Mouse (Mus musculus): ENCODE measurements around the gene Cmc1. TPM values are rescaled to one million over a fixed set of nuclear protein-coding genes. Genes with fewer than 3 reads are reported as not detected.

The Cmc1 gene
- polyA plus RNA-seq, 1 experiment, result 32.7 TPM

DNA sequence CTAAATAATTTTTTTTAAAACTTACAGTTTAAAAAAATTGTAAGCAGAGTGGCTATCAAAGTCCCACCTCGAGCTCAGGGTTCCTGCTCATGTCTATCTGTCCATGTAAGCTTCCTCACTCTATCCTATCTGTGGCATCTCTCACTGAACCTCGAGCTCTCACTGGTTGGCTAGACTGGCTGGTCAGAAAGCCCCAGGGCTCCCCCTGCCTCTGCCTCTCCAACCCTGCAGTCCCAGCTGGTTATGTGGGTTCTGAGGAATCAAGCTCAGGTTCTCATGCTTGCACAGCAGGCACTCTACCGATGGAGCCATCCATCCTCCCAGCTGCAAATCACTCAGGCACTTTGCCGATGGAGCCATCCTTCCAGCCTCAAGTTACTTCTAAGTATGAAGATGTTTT lies 120.5 kb downstream of the Cmc1 start:
- no peaks in the 10 kb centered on the region for H3K36me3 ChIP-seq (ENCODE audit: control insufficient read depth, insufficient read depth)
- H3K4me2 ChIP-seq (ENCODE audit: low read depth), result no peak overlapping the region
- no peak overlapping the region for H3K4me3 ChIP-seq
- H3K27me3 ChIP-seq (ENCODE audit: control insufficient read depth, insufficient read depth, insufficient read length), result no peaks in the 10 kb centered on the region
- no peaks in the 10 kb centered on the region for H3K79me2 ChIP-seq (ENCODE audit: control insufficient read depth, insufficient read depth)
- H3ac ChIP-seq (ENCODE audit: control insufficient read depth, insufficient read length), result no peak overlapping the region
- TF ChIP-seq MAX (IDR thresholded peaks at IDR 0.05; ENCODE audit: low read depth) (no peak), POLR2A (IDR thresholded peaks at IDR 0.05; ENCODE audit: insufficient read length, low read depth) (no peak), REST (IDR thresholded peaks at IDR 0.05; ENCODE audit: insufficient read depth, insufficient read length) (no peak), SRF (IDR thresholded peaks at IDR 0.05; ENCODE audit: control insufficient read depth, insufficient read length, low read depth) (no peak), MYOG (IDR thresholded peaks at IDR 0.05; ENCODE audit: control insufficient read depth in 1 of 3, insufficient read depth in 1 of 3, insufficient read length in 2 of 3, low read depth in 2 of 3) (no peak), MYOD1 (IDR thresholded peaks at IDR 0.05; ENCODE audit: control insufficient read depth in 1 of 3, insufficient read length in 2 of 3, low read depth in 2 of 3) (no peak), E2F4 (IDR thresholded peaks at IDR 0.05; ENCODE audit: insufficient read depth) (no peak), CEBPB (IDR thresholded peaks at IDR 0.05; ENCODE audit: insufficient read depth, poor library complexity, severe bottlenecking) (no peak), TCF3 (IDR thresholded peaks at IDR 0.05; ENCODE audit: insufficient read length, low read depth) (no peak), USF1 (IDR thresholded peaks at IDR 0.05; ENCODE audit: low read depth) (no peak), POLR2AphosphoS2 (IDR thresholded peaks at IDR 0.05; ENCODE audit: insufficient read length, low read depth) (no peak), TCF12 (IDR thresholded peaks at IDR 0.05; ENCODE audit: insufficient read depth, poor library complexity, severe bottlenecking) (no peak)

DNA sequence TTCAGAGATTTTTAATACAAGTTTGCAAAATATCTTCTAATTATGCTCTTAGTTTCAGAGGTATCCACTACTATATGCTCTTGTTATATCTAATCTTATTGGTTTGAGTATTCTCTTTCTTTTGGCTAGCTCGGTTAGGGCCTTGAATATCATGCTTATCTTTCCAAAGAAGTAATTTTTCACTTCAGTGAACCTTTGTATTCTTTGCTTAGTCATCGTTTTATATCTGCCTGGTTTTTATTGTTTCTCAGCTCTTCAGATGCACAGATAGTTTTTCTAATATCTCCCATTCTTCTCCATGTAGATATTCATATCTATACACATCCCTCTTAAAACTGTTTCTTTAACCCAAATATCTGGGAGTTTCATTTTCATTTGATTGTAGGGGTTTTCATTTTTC lies 125.0 kb downstream of the Cmc1 start:
- Histone ChIP-seq H3K27me3 (ENCODE audit: control insufficient read depth, insufficient read depth, insufficient read length) (no peaks in the 10 kb centered on the region), H3ac (ENCODE audit: control insufficient read depth, insufficient read length) (no peak overlapping the region), H3K4me2 (ENCODE audit: low read depth) (no peak overlapping the region), H3K36me3 (ENCODE audit: control insufficient read depth, insufficient read depth) (no peaks in the 10 kb centered on the region), H3K4me3 (no peak overlapping the region), H3K79me2 (ENCODE audit: control insufficient read depth, insufficient read depth) (no peaks in the 10 kb centered on the region)
- TF ChIP-seq POLR2AphosphoS2 (IDR thresholded peaks at IDR 0.05; ENCODE audit: insufficient read length, low read depth) (no peak), SRF (IDR thresholded peaks at IDR 0.05; ENCODE audit: control insufficient read depth, insufficient read length, low read depth) (no peak), TCF3 (IDR thresholded peaks at IDR 0.05; ENCODE audit: insufficient read length, low read depth) (no peak), USF1 (IDR thresholded peaks at IDR 0.05; ENCODE audit: low read depth) (no peak), MAX (IDR thresholded peaks at IDR 0.05; ENCODE audit: low read depth) (no peak), MYOD1 (IDR thresholded peaks at IDR 0.05; ENCODE audit: control insufficient read depth in 1 of 3, insufficient read length in 2 of 3, low read depth in 2 of 3) (no peak), CEBPB (IDR thresholded peaks at IDR 0.05; ENCODE audit: insufficient read depth, poor library complexity, severe bottlenecking) (no peak), E2F4 (IDR thresholded peaks at IDR 0.05; ENCODE audit: insufficient read depth) (no peak), REST (IDR thresholded peaks at IDR 0.05; ENCODE audit: insufficient read depth, insufficient read length) (no peak), TCF12 (IDR thresholded peaks at IDR 0.05; ENCODE audit: insufficient read depth, poor library complexity, severe bottlenecking) (no peak), POLR2A (IDR thresholded peaks at IDR 0.05; ENCODE audit: insufficient read length, low read depth) (no peak), MYOG (IDR thresholded peaks at IDR 0.05; ENCODE audit: control insufficient read depth in 1 of 3, insufficient read depth in 1 of 3, insufficient read length in 2 of 3, low read depth in 2 of 3) (no peak)

Other genes with a start within 250 kb of the Cmc1 start
- gene Azi2, start 109.7 kb downstream of the Cmc1 start, polyA plus RNA-seq (2012; fragmentation: generic; extraction: Trizol), result 21.6 TPM

All from myocyte (in vitro differentiated cells).